Mouse (Mus musculus) gastrocnemius, postnatal 10 days (tissue): ENCODE results near the gene Cpne8. TPM values are rescaled to one million over a fixed set of nuclear protein-coding genes. Genes with fewer than 3 reads are reported as not detected.

Experiments
- DNase-seq: peaks from one replicate; pipeline ENCODE4 v3.0.0; 2021; ENCODE audit warnings: mixed read lengths
- long read RNA-seq, 2 experiments: library from polyadenylated mRNA; stranded (forward); transcript quantifications; one replicate each; pipeline ENCODE4 v2.0.0; 2021
- total RNA-seq, 2 experiments: library from RNA; stranded (reverse); gene quantifications; 2 replicates each; pipeline ENCODE4 v1.2.3; 2021

The Cpne8 gene
- 1 to 10 TPM; 4.2 to 4.6 TPM for total RNA-seq
- long read RNA-seq, experiment 1, result 0 reads
- long read RNA-seq, experiment 2, transcript Cpne8-202 (20 exons, 3,366 nt), result major isoform, 5 of 6 reads
- long read RNA-seq, experiment 2, partial matches to known transcripts, result 1 of 6 reads
- long read RNA-seq, experiment 2, other reads (novel, unspliced or antisense), result 0 of 6 reads

DNA sequence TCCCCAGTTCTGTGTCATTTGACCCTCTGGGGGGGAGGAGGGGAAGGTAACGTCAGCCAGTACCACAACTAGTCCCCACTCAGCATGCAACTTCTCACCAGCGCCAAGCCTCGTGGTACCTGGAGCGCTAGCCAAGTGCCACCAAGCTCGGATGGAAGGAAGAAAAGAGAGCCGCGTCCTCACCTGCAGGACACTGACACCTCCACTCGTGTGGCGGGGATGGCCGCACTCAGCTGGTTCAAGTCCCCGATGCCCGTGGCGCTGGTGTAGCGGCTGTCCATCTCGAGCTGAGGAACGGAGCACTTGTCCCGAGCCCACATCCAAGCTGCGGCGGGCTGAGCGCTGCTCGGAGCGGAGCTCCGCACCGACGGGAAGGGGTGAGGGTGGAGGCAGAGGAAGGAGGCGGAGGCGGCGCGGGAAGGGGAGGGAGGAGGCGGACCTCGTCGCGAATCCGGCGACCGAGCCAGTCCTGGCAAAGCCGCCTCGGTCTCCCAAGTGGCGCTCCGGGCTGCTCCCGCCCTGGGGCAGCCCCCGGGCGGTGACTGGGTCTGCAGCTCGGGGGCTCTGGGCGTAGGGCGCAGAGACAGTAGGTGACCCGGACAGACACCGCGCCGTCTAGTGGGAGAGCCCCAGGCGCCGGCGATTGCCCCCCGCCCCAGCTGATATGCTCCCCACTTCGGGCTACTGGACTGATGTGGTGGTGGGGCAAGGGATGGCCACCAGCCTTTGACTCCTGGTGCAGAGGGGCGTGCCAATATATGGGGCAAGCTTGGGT lies at the start of gene Cpne8:
TSS of gene Cpne8 (minus strand) at position 448 of the 775 bp plus-strand sequence.
- peak; percentile 67 for DNase-seq

GRCm38 (mm10) chr15:90717717-90718116 lies 38.5 kb upstream of the Cpne8 start:
- DNase-seq, result no peak

GRCm38 (mm10) chr15:90709296-90709695 lies 30.1 kb upstream of the Cpne8 start:
- no peak for DNase-seq

GRCm38 (mm10) chr15:90704314-90704713 lies 25.1 kb upstream of the Cpne8 start:
- DNase-seq, result no peak

DNA sequence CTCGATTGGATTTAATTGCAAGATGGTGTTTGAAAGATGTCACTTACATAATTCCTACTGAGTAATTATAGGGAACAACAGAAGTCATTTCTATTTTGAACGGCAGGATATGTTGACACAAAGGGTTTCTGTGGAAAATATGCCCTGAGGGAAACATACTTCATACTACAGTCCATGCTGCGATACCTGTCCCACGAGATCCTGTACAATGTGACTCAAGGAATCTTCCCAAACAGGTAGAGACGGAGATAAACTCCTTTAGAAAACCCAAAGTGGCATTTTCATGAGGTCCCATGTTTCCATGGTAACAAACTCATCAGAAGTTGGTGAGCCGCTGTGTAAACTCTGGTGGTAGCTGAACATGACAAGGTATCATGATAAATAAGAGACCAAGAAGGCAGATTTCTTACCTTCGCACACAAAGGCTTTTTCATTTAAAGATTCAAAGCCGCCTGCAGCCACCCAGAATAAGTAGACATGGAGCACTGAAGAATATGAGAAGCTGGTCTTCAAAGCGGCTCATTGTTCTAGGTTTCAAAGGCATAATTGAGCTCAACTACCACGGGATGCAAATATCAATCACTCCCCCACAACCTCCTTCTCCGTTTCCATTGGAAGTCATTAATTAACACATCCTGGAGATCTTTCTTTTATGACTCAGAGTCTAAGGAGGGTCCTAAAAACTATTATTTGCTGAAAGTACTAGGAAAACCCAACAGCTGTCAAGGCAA lies 24.4 kb upstream of the Cpne8 start:
- no peak for DNase-seq

DNA sequence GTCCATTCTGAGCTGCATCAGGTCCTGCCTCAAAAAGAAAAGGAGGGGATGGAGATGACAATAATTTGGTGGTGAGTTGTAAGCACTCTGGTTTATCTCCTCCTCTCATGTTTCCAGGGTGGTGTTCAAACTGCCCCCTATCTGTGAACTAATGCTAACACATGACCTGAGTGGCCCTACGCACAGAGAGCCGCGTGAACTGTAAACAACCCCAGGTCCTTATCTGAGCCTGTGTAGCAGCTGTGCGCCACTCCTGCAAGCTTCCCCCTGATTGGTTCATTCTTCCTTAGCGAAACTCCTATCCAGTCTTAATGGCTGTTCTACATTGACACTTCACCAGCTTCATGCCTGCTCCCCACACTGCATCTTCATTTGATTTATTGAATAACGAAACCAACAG lies 7.5 kb upstream of the Cpne8 start:
- DNase-seq, result no peak

- peak; percentile 77 for DNase-seq
Measured at GRCm38 (mm10) chr15:90679760-90680579, 738 bp upstream of the Cpne8 start.

GRCm38 (mm10) chr15:90678488-90678887 lies 744 bp downstream of the Cpne8 start:
- DNase-seq, result peak; percentile 12

GRCm38 (mm10) chr15:90669494-90669893 lies 9.7 kb downstream of the Cpne8 start:
- no peak for DNase-seq

GRCm38 (mm10) chr15:90666893-90667292 lies 12.3 kb downstream of the Cpne8 start:
- no peak for DNase-seq

DNA sequence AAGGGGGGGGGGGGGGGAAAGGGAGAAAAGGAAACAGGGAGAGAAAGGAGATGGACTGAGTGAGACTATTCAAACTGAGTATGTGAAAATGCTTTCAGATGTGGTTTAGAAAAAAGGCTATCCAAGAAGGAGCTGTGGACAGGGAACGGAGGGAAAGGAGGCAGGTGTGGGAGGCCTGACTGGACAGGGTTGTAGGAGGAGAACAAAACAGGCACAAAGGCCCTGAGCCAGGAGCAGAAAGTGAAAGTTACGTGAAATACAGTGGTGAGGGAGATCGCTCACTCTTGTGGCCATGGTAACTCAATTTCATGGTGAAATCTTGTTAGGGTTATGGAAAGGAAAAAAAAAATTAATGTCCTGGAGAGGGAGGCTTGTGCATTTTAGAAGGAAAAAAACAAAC lies 14.6 kb downstream of the Cpne8 start:
- DNase-seq, result no peak

- no peak for DNase-seq
Measured at GRCm38 (mm10) chr15:90663631-90664030, 15.6 kb downstream of the Cpne8 start.

DNA sequence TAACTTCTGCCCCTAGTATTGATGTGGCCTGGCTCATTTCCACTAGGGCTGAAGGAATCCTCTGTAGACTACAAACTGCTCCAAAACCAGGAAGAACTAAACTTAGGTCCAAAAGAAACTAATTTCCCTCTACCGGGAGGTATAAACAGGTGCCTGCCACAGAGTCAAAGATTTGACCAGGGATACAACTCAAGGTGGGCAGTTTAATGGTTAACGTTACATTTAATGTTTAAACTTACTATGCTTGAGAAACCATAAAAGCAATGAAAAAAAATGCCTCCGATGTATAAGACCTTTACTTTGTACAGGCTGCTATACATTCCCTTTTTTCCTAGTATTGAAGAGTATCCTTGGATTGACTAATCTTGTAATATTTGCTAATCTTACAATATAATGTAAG lies 18.5 kb downstream of the Cpne8 start:
- DNase-seq, result no peak

DNA sequence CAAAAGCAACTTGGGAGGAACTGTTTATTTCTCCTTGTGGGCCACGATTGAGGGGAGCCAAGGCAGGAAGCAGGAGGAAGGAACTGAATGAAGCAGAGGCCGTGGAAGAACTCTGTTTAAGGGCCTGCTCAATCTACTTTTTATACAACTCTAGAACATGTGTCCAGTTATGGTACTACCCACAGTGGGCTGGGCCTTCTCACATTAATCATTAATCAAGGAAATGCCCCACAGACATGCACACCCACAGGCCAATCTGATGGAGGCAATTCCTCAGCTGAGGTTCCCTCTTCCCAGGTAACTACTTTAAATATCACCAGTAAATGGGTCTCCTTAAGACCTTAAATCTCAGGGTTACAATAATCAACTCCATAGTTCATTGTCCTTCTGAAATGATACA lies 21.2 kb downstream of the Cpne8 start:
- no peak for DNase-seq

GRCm38 (mm10) chr15:90656521-90656920 lies 22.7 kb downstream of the Cpne8 start:
- DNase-seq, result no peak

DNA sequence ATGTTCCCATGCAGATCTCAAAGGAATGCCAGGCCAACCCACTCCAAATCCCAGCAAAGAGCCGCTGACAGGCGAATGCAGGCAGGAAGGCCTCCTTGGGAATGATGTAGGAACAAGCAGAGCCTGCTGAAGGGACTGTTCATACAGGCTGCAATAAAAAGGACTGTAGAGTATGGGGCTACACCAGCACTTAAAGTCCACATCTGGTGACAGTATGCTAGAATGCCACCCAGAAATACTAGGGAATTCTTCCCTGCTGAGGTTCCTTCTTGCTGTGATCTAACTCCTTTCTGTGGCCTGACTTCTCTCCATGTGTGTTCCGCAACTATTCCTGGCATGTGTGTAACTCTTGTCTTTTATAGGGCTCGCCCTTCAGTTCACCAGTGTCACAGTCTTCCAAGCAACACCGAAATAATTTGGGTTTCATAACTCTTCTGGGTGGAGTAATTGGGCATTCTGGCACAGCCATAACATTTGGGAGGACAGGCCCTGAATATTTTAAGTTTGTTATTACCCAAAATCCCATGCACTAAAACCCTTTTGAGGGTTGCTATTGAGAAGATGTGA lies 32.1 kb downstream of the Cpne8 start:
- no peak for DNase-seq

- no peak for DNase-seq
Measured at GRCm38 (mm10) chr15:90646326-90646725, 32.9 kb downstream of the Cpne8 start.

- DNase-seq, result no peak
Measured at GRCm38 (mm10) chr15:90645828-90646227, 33.4 kb downstream of the Cpne8 start.

DNA sequence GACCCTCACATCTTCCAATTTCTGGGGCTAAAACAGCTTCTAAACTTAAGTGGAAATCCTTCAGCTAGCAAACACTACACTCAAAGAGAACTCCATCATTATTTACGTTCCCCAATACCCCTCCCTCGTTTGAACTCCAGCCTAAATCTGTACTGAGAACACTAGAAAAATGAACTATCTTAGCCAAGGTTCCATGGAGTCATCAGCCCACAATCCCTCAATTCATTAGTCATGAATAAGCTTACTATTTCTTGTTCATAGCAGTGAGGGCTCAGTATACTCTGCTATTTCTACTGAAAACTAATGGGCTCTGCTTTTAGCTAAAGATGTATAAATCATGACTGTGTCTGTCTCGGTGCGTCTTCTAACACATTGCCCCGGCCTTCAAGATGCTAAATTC lies 55.0 kb downstream of the Cpne8 start:
- no peak for DNase-seq

GRCm38 (mm10) chr15:90622005-90622404 lies 57.2 kb downstream of the Cpne8 start:
- no peak for DNase-seq

GRCm38 (mm10) chr15:90619736-90620135 lies 59.5 kb downstream of the Cpne8 start:
- DNase-seq, result no peak
